Mouse (Mus musculus): ENCODE results near the gene Rnf44.

DNA sequence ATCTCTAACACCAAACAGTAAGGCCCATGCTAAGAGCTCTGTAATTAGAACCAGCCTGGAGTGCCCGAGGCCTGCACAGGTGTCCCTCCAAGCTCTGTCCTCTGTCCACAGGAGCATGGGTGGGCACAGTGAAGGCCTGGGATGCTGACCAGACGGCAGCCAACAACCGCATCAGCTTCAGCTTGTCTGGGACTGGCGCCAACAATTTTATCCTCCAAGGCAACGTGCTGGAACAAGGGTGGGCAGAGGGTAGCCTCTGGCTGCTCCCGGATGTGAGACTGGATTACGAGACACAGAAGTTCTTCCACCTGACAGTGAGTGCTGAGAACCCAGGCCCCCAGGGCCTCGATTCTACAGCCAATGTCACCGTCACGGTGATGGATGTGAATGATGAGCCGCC, 32.4 kb upstream of the Rnf44 start:
- TF ChIP-seq TCF12 (IDR thresholded peaks at IDR 0.05; ENCODE audit: insufficient read depth, poor library complexity, severe bottlenecking) (no peak), POLR2A (IDR thresholded peaks at IDR 0.05; ENCODE audit: insufficient read length, low read depth) (no peak), MAX (IDR thresholded peaks at IDR 0.05; ENCODE audit: low read depth) (no peak), CEBPB (IDR thresholded peaks at IDR 0.05; ENCODE audit: insufficient read depth, poor library complexity, severe bottlenecking) (no peak)

All from myocyte (in vitro differentiated cells).